Mouse (Mus musculus) liver, embryonic 12.5 days (tissue): ENCODE data around the gene Zp1. TPM values are rescaled to one million over a fixed set of nuclear protein-coding genes. Genes with fewer than 3 reads are reported as not detected.

Source experiments
- ATAC-seq: fragments of 200-750 bp; cut with Nextera tagmentation; 2 replicates; pipeline ENCODE4 v1.8.0; 2017; ENCODE audit warnings: moderate number of reproducible peaks, mild to moderate bottlenecking, moderate library complexity
- H3K27ac ChIP-seq: fragments of 300-500 bp; sonication (generic); 2 replicates; pipeline ENCODE4 v1.5.1; 2016; ENCODE audit warnings: mild to moderate bottlenecking
- H3K27me3 ChIP-seq: fragments of 300-500 bp; sonication (generic); replicated peaks from 2 replicates; pipeline ENCODE4 v1.6.1; 2016; ENCODE audit warnings: mild to moderate bottlenecking, moderate library complexity
- H3K36me3 ChIP-seq: fragments of 300-500 bp; sonication (generic); 2 replicates; pipeline ENCODE4 v1.6.1; 2016; ENCODE audit warnings: mild to moderate bottlenecking, moderate library complexity
- H3K4me1 ChIP-seq: fragments of 300-500 bp; sonication (generic); 2 replicates; pipeline ENCODE4 v1.6.1; 2016
- H3K4me2 ChIP-seq: fragments of 300-500 bp; sonication (generic); 2 replicates; pipeline ENCODE4 v1.6.1; 2016; ENCODE audit warnings: mild to moderate bottlenecking, moderate library complexity
- H3K4me3 ChIP-seq: fragments of 300-500 bp; sonication (generic); 2 replicates; pipeline ENCODE4 v1.5.1; 2016; ENCODE audit warnings: mild to moderate bottlenecking, moderate library complexity
- H3K9ac ChIP-seq: fragments of 300-500 bp; sonication (generic); 2 replicates; pipeline ENCODE4 v1.6.1; 2016; ENCODE audit warnings: mild to moderate bottlenecking, moderate library complexity
- H3K9me3 ChIP-seq: fragments of 300-500 bp; sonication (generic); replicated peaks from 2 replicates; pipeline ENCODE4 v1.6.1; 2016; ENCODE audit warnings: mild to moderate bottlenecking, moderate library complexity
- WGBS: fragments of 180-500 bp; shearing (Covaris S2); methylation state at CpG from one replicate; pipeline ENCODE4 v1.1.7; 2016; ENCODE audit not compliant: insufficient replicate concordance; 5-methylcytosine and 5-hydroxymethylcytosine counted together
- polyA plus RNA-seq: library from polyadenylated mRNA; unstranded; fragments of >200 nt; fragmentation: Nextera tagmentation; extraction: Ambion mirVana; gene quantifications from 2 replicates; pipeline ENCODE4 v1.2.1, GENCODE M21; 2016

The Zp1 gene
- not detected in 2 replicates for polyA plus RNA-seq

GRCm38 (mm10) chr19:10920532-10920931 is at the start of gene Zp1:
TSS of gene Zp1 (minus strand) at chr19:10920632.
- Histone ChIP-seq H3K27me3 (peaks cover 7% of the 10 kb centered on the region; the same call in 1 of the 2 replicates), H3K36me3 (no peaks in the 10 kb centered on the region), H3K9me3 (no peaks in the 10 kb centered on the region), H3K9ac (no peak within 1 kb of the TSS), H3K4me1 (peaks cover 4% of the 10 kb centered on the region), H3K4me3 (no peak within 1 kb of the TSS), H3K4me2 (no peak within 1 kb of the TSS), H3K27ac (no peak within 1 kb of the TSS)
- ATAC-seq, result no peak
- WGBS, result 50% methylated on average over 2 of the region's 2 CpGs

GRCm38 (mm10) chr19:10968578-10968977 is 48.1 kb upstream of the Zp1 start:
- H3K9ac ChIP-seq, result no peak overlapping the region
- no peak overlapping the region for H3K4me2 ChIP-seq
- no peak overlapping the region for H3K4me3 ChIP-seq
- 78% methylated on average over 7 of the region's 7 CpGs for WGBS
- H3K9me3 ChIP-seq, result no peaks in the 10 kb centered on the region
- H3K36me3 ChIP-seq, result no peaks in the 10 kb centered on the region
- peaks cover 8% of the 10 kb centered on the region for H3K27me3 ChIP-seq
- ATAC-seq, result no peak
- H3K4me1 ChIP-seq, result no peaks in the 10 kb centered on the region
- H3K27ac ChIP-seq, result no peak overlapping the region

GRCm38 (mm10) chr19:10965721-10966120 is 45.3 kb upstream of the Zp1 start:
- H3K27ac ChIP-seq, result no peak overlapping the region
- H3K27me3 ChIP-seq, result peaks cover 15% of the 10 kb centered on the region
- no peaks in the 10 kb centered on the region for H3K4me1 ChIP-seq
- H3K4me3 ChIP-seq, result no peak overlapping the region
- no peaks in the 10 kb centered on the region for H3K9me3 ChIP-seq
- WGBS, result 62% methylated on average over 7 of the region's 7 CpGs
- no peaks in the 10 kb centered on the region for H3K36me3 ChIP-seq
- H3K9ac ChIP-seq, result no peak overlapping the region
- H3K4me2 ChIP-seq, result no peak overlapping the region
- ATAC-seq, result no peak

- H3K27ac ChIP-seq, result no peak overlapping the region
- H3K36me3 ChIP-seq, result no peaks in the 10 kb centered on the region
- 36% methylated on average over 12 of the region's 12 CpGs for WGBS
- no peak for ATAC-seq
- no peak overlapping the region for H3K9ac ChIP-seq
- H3K4me2 ChIP-seq, result no peak overlapping the region
- H3K27me3 ChIP-seq, result peaks cover 34% of the 10 kb centered on the region
- no peak overlapping the region for H3K4me3 ChIP-seq
- no peaks in the 10 kb centered on the region for H3K9me3 ChIP-seq
- no peaks in the 10 kb centered on the region for H3K4me1 ChIP-seq
Observed at GRCm38 (mm10) chr19:10959978-10960346, 39.5 kb upstream of the Zp1 start.

GRCm38 (mm10) chr19:10959085-10959977 is 38.9 kb upstream of the Zp1 start:
- Histone ChIP-seq H3K4me1 (no peaks in the 10 kb centered on the region), H3K36me3 (no peaks in the 10 kb centered on the region), H3K27ac (no peak overlapping the region), H3K27me3 (peaks cover 34% of the 10 kb centered on the region), H3K9me3 (no peaks in the 10 kb centered on the region), H3K4me3 (no peak overlapping the region), H3K4me2 (no peak overlapping the region), H3K9ac (no peak overlapping the region)
- WGBS, result 24% methylated on average over 11 of the region's 11 CpGs
- ATAC-seq, result no peak

GRCm38 (mm10) chr19:10952021-10952939 is 31.8 kb upstream of the Zp1 start:
- no peak overlapping the region for H3K4me2 ChIP-seq

GRCm38 (mm10) chr19:10949558-10949957 is 29.1 kb upstream of the Zp1 start:
- peaks cover 22% of the 10 kb centered on the region for H3K36me3 ChIP-seq
- ATAC-seq, result 0 out of 2 replicates have a peak, but pooled peaks have one; percentile 6
- 27% methylated on average over 9 of the region's 9 CpGs for WGBS
- peak overlapping the region; percentile 48 for H3K9ac ChIP-seq
- no peaks in the 10 kb centered on the region for H3K9me3 ChIP-seq
- H3K4me2 ChIP-seq, result peak overlapping the region; percentile 88
- peak overlapping the region; percentile 72 for H3K27ac ChIP-seq
- peaks cover 12% of the 10 kb centered on the region for H3K27me3 ChIP-seq
- peak overlapping the region; percentile 76 for H3K4me3 ChIP-seq
- peaks cover 48% of the 10 kb centered on the region for H3K4me1 ChIP-seq

More at GRCm38 (mm10) chr19:10952021-10952939, 31.8 kb upstream of the Zp1 start:
- Histone ChIP-seq H3K4me3 (no peak overlapping the region), H3K27ac (no peak overlapping the region), H3K9me3 (no peaks in the 10 kb centered on the region), H3K36me3 (no peaks in the 10 kb centered on the region), H3K9ac (no peak overlapping the region), H3K27me3 (peaks cover 21% of the 10 kb centered on the region), H3K4me1 (peaks cover 23% of the 10 kb centered on the region)
- WGBS, result 45% methylated on average over 11 of the region's 11 CpGs
- no peak for ATAC-seq

- peaks cover 27% of the 10 kb centered on the region for H3K36me3 ChIP-seq
- 0% methylated on average over 30 of the region's 30 CpGs for WGBS
- peak within 1 kb of the TSS; percentile 76 for H3K4me3 ChIP-seq
- H3K4me2 ChIP-seq, result peak within 1 kb of the TSS; percentile 88
- peaks cover 48% of the 10 kb centered on the region for H3K4me1 ChIP-seq
- peak within 1 kb of the TSS; percentile 87 for H3K9ac ChIP-seq
- H3K9me3 ChIP-seq, result no peaks in the 10 kb centered on the region
- peak; percentile 96 for ATAC-seq
- peaks cover 11% of the 10 kb centered on the region for H3K27me3 ChIP-seq
- H3K27ac ChIP-seq, result peak within 1 kb of the TSS; percentile 72
Observed at GRCm38 (mm10) chr19:10949112-10949511, 28.7 kb upstream of the Zp1 start, which contains the start of gene Ccdc86. TSS of gene Ccdc86 (minus strand) at chr19:10949266.

- Histone ChIP-seq H3K27me3 (peaks cover 6% of the 10 kb centered on the region; the same call in 1 of the 2 replicates), H3K4me3 (peak overlapping the region; percentile 76), H3K9me3 (no peaks in the 10 kb centered on the region), H3K4me2 (peak overlapping the region; percentile 88), H3K27ac (peak overlapping the region; percentile 2; the same call in 1 of the 2 replicates), H3K4me1 (peaks cover 48% of the 10 kb centered on the region), H3K36me3 (peaks cover 34% of the 10 kb centered on the region), H3K9ac (peak overlapping the region; percentile 87)
- WGBS, result under 1% methylated on average over 20 of the region's 20 CpGs
- peak; percentile 1; the same call in 1 of the 2 replicates for ATAC-seq
Observed at GRCm38 (mm10) chr19:10948416-10948815, 28.0 kb upstream of the Zp1 start.

- H3K4me1 ChIP-seq, result peaks cover 45% of the 10 kb centered on the region
- peak overlapping the region; percentile 76 for H3K4me3 ChIP-seq
- 74% methylated on average over 5 of the region's 5 CpGs for WGBS
- no peaks in the 10 kb centered on the region for H3K9me3 ChIP-seq
- no peak overlapping the region for H3K27ac ChIP-seq
- ATAC-seq, result no peak
- peak overlapping the region; percentile 88 for H3K4me2 ChIP-seq
- H3K27me3 ChIP-seq, result no peaks in the 10 kb centered on the region; the same call in 1 of the 2 replicates
- H3K36me3 ChIP-seq, result peaks cover 46% of the 10 kb centered on the region
- peak overlapping the region; percentile 87 for H3K9ac ChIP-seq
Observed at GRCm38 (mm10) chr19:10947219-10947618, 26.8 kb upstream of the Zp1 start.

- no peak overlapping the region for H3K27ac ChIP-seq
- H3K36me3 ChIP-seq, result peaks cover 53% of the 10 kb centered on the region
- peak overlapping the region; percentile 76 for H3K4me3 ChIP-seq
- peaks cover 45% of the 10 kb centered on the region for H3K4me1 ChIP-seq
- no peaks in the 10 kb centered on the region for H3K27me3 ChIP-seq
- no peaks in the 10 kb centered on the region for H3K9me3 ChIP-seq
- H3K9ac ChIP-seq, result peak overlapping the region; percentile 87
- ATAC-seq, result no peak
- peak overlapping the region; percentile 88 for H3K4me2 ChIP-seq
- WGBS, result 64% methylated on average over 3 of the region's 3 CpGs
Observed at GRCm38 (mm10) chr19:10946506-10946905, 26.1 kb upstream of the Zp1 start.
